Mouse (Mus musculus) cerebellum, postnatal 14 days (tissue): ENCODE measurements around the gene Ubtd2.
"Not testable (repeated sequence)": the region's sequence is repeated elsewhere in the genome, so short reads cannot be mapped to it uniquely, and the experiment has no call there.

Experiments
- DNase-seq, 2 experiments: peaks; one replicate each; pipeline ENCODE4 v3.0.0; 2021; ENCODE audit warnings: mixed read lengths in 2 of 2

Gene Ubtd2

GRCm38 (mm10) chr11:32471925-32472324 is 16.8 kb downstream of the Ubtd2 start:
- DNase-seq: no peak

GRCm38 (mm10) chr11:32474725-32475124 is 19.6 kb downstream of the Ubtd2 start:
- DNase-seq: no peak

- DNase-seq: no peak
Observed at GRCm38 (mm10) chr11:32475487-32476236, 20.5 kb downstream of the Ubtd2 start.

GRCm38 (mm10) chr11:32481525-32481924 is 26.4 kb downstream of the Ubtd2 start:
- DNase-seq: peak; percentile 26 to 57

GRCm38 (mm10) chr11:32485290-32485689 is 30.1 kb downstream of the Ubtd2 start:
- peak in 1 of 2 experiments; percentile 15 for DNase-seq

- DNase-seq: no peak
Observed at GRCm38 (mm10) chr11:32486621-32487020, 31.5 kb downstream of the Ubtd2 start.

- DNase-seq: no peak
Observed at GRCm38 (mm10) chr11:32487501-32487900, 32.3 kb downstream of the Ubtd2 start.

GRCm38 (mm10) chr11:32488344-32488743 is 33.2 kb downstream of the Ubtd2 start:
- no peak for DNase-seq

GRCm38 (mm10) chr11:32488808-32489670 is 33.9 kb downstream of the Ubtd2 start:
- DNase-seq: no peak

GRCm38 (mm10) chr11:32491079-32491478 is 35.9 kb downstream of the Ubtd2 start:
- no peak for DNase-seq

- no peak for DNase-seq
Observed at GRCm38 (mm10) chr11:32493312-32493711, 38.1 kb downstream of the Ubtd2 start.

- DNase-seq: no peak
Observed at GRCm38 (mm10) chr11:32495283-32495682, 40.1 kb downstream of the Ubtd2 start.

- DNase-seq: peak; percentile 77 to 79
Observed at GRCm38 (mm10) chr11:32498757-32499535, 43.8 kb downstream of the Ubtd2 start.

GRCm38 (mm10) chr11:32499931-32500330 is 44.8 kb downstream of the Ubtd2 start:
- DNase-seq: no peak

GRCm38 (mm10) chr11:32503711-32504110 is 48.5 kb downstream of the Ubtd2 start:
- DNase-seq: no peak

- no peak for DNase-seq
Observed at GRCm38 (mm10) chr11:32505091-32505739, 50.0 kb downstream of the Ubtd2 start.

- DNase-seq: no peak
Observed at GRCm38 (mm10) chr11:32510930-32511329, 55.8 kb downstream of the Ubtd2 start.

- DNase-seq: not testable (repeated sequence)
Observed at GRCm38 (mm10) chr11:32514853-32515252, 59.7 kb downstream of the Ubtd2 start.

- peak; percentile 48 to 61 for DNase-seq
Observed at GRCm38 (mm10) chr11:32516091-32516490, 60.9 kb downstream of the Ubtd2 start.

- DNase-seq: peak; percentile 61 to 80
Observed at GRCm38 (mm10) chr11:32516916-32517712, 61.9 kb downstream of the Ubtd2 start.

- peak; percentile 28 to 46 for DNase-seq
Observed at GRCm38 (mm10) chr11:32518770-32519169, 63.6 kb downstream of the Ubtd2 start.

GRCm38 (mm10) chr11:32519354-32519753 is 64.2 kb downstream of the Ubtd2 start:
- DNase-seq: no peak
